Mouse (Mus musculus) MN1 (cell line): ENCODE results near the gene Obscn.

ENCODE experiments used
- DNase-seq: peaks from one replicate; pipeline ENCODE4 v3.0.0-alpha.2; 2016; ENCODE audit warnings: low spot score

Obscn gene

GRCm38 (mm10) chr11:59135904-59136452, at the start of gene Obscn:
Obscn (minus strand) TSS chr11:59136402.
- no peak for DNase-seq

GRCm38 (mm10) chr11:59185490-59185889, 49.3 kb upstream of the Obscn start:
- DNase-seq = no peak

- peak; percentile 85 for DNase-seq
These were observed 47.6 kb upstream of the Obscn start for GRCm38 (mm10) chr11:59183821-59184220.

- peak; percentile 60 for DNase-seq
These were observed 46.7 kb upstream of the Obscn start, which contains the start of gene Gjc2 for GRCm38 (mm10) chr11:59182864-59183331. Gjc2 (minus strand) TSS chr11:59183213.

GRCm38 (mm10) chr11:59176921-59177320, 40.7 kb upstream of the Obscn start:
- DNase-seq = no peak

- no peak for DNase-seq
These were observed 40.3 kb upstream of the Obscn start for GRCm38 (mm10) chr11:59176475-59176874.

- DNase-seq = no peak
These were observed 38.1 kb upstream of the Obscn start for GRCm38 (mm10) chr11:59174189-59174838.

GRCm38 (mm10) chr11:59170549-59170948, 34.3 kb upstream of the Obscn start:
- DNase-seq = no peak

GRCm38 (mm10) chr11:59169807-59170206, 33.6 kb upstream of the Obscn start:
- DNase-seq = no peak

GRCm38 (mm10) chr11:59165616-59166241, 29.5 kb upstream of the Obscn start:
- peak; percentile 59 for DNase-seq

GRCm38 (mm10) chr11:59164384-59164783, 28.2 kb upstream of the Obscn start:
- peak; percentile 26 for DNase-seq

- peak; percentile 100 for DNase-seq
These were observed 27.3 kb upstream of the Obscn start, which contains the start of gene Iba57 for GRCm38 (mm10) chr11:59163255-59164236. Iba57 (minus strand) TSS chr11:59163739.

- no peak for DNase-seq
These were observed 26.4 kb upstream of the Obscn start for GRCm38 (mm10) chr11:59162443-59163254.

- DNase-seq = no peak
These were observed 25.2 kb upstream of the Obscn start for GRCm38 (mm10) chr11:59161398-59161797.

- no peak for DNase-seq
These were observed 23.4 kb upstream of the Obscn start for GRCm38 (mm10) chr11:59159558-59159957.

- DNase-seq = no peak
These were observed 22.9 kb upstream of the Obscn start for GRCm38 (mm10) chr11:59159099-59159498.

GRCm38 (mm10) chr11:59155900-59156299, 19.7 kb upstream of the Obscn start:
- no peak for DNase-seq

GRCm38 (mm10) chr11:59154220-59154619, 18.0 kb upstream of the Obscn start:
- no peak for DNase-seq

- no peak for DNase-seq
These were observed 15.5 kb upstream of the Obscn start for GRCm38 (mm10) chr11:59151729-59152128.

- DNase-seq = peak; percentile 45
These were observed 13.1 kb upstream of the Obscn start for GRCm38 (mm10) chr11:59149302-59149701.

- DNase-seq = peak; percentile 35
These were observed 6.8 kb upstream of the Obscn start for GRCm38 (mm10) chr11:59142962-59143361.
